Mouse (Mus musculus) MEL (cell line): Measurements from ENCODE around the gene Gfpt2. TPM values are rescaled to one million over a fixed set of nuclear protein-coding genes. Genes with fewer than 3 reads are reported as not detected.

Experiments used
- DNase-seq: peaks from one replicate; pipeline ENCODE4 v3.0.0; 2011; ENCODE audit warnings: low read depth, low spot score
- H3K27ac ChIP-seq: 2 replicates; pipeline ENCODE4 v1.5.1; 2012; ENCODE audit warnings: low read depth, mild to moderate bottlenecking, control low read depth, low read length, moderate library complexity; ENCODE audit not compliant: control insufficient read depth
- H3K27me3 ChIP-seq, 2 experiments: fragments of 150-350 bp in 1 of 2; sonication (generic) in 1 of 2; 2 replicates each; pipeline ENCODE4 v1.6.1; 2012; ENCODE audit warnings: low read length in 2 of 2, mild to moderate bottlenecking in 2 of 2, improper control_type of control experiment in 1 of 2, moderate library complexity in 1 of 2; ENCODE audit not compliant: insufficient read depth in 2 of 2, control insufficient read depth in 1 of 2
- H3K36me3 ChIP-seq, 2 experiments: 2 replicates each; pipeline ENCODE4 v1.6.1; 2012 to 2014; ENCODE audit warnings: low read length in 2 of 2, improper control_type of control experiment in 1 of 2, inconsistent platforms in 1 of 2, mild to moderate bottlenecking in 1 of 2; ENCODE audit not compliant: insufficient read depth in 2 of 2, control insufficient read depth in 1 of 2
- H3K4me1 ChIP-seq, 2 experiments: fragments of 150-350 bp in 1 of 2; sonication (generic) in 1 of 2; 2 replicates each; pipeline ENCODE4 v1.6.1; 2012; ENCODE audit warnings: low read length in 2 of 2, improper control_type of control experiment in 1 of 2, mild to moderate bottlenecking in 1 of 2; ENCODE audit not compliant: insufficient read depth in 2 of 2, control insufficient read depth in 1 of 2
- H3K4me3 ChIP-seq, 2 experiments: fragments of 150-350 bp in 1 of 2; sonication (generic) in 1 of 2; 2 replicates each; pipeline ENCODE4 v1.5.1; 2012; ENCODE audit warnings: low read depth in 2 of 2, low read length in 2 of 2, mild to moderate bottlenecking in 2 of 2, moderate library complexity in 2 of 2, control low read depth in 1 of 2, improper control_type of control experiment in 1 of 2; ENCODE audit not compliant: control insufficient read depth in 1 of 2, insufficient read depth in 1 of 2
- H3K79me2 ChIP-seq: 2 replicates; pipeline ENCODE4 v1.6.1; 2012; ENCODE audit warnings: mild to moderate bottlenecking, low read length, moderate library complexity; ENCODE audit not compliant: control insufficient read depth, poor library complexity, insufficient read depth
- H3K9ac ChIP-seq: 2 replicates; pipeline ENCODE4 v1.6.1; 2012; ENCODE audit warnings: low read depth, mild to moderate bottlenecking, control low read depth, low read length, moderate library complexity; ENCODE audit not compliant: control insufficient read depth, poor library complexity, severe bottlenecking
- H3K9me3 ChIP-seq: fragments of 150-350 bp; sonication (generic); replicated peaks from 2 replicates; pipeline ENCODE4 v1.6.1; 2012; ENCODE audit warnings: mild to moderate bottlenecking, low read length, improper control_type of control experiment, moderate library complexity; ENCODE audit not compliant: insufficient read depth
- BHLHE40 ChIP-seq: IDR thresholded peaks from 2 replicates; pipeline ENCODE4 v1.6.1; 2012; ENCODE audit warnings: low read depth, mild to moderate bottlenecking, inconsistent platforms, low read length, improper control_type of control experiment, borderline replicate concordance
- CHD1 ChIP-seq: IDR thresholded peaks from 2 replicates; pipeline ENCODE4 v1.6.1; 2012; ENCODE audit warnings: low read depth, mild to moderate bottlenecking, inconsistent platforms, low read length, improper control_type of control experiment
- CHD2 ChIP-seq: IDR thresholded peaks from 2 replicates; pipeline ENCODE4 v1.6.1; 2011; ENCODE audit warnings: low read length, improper control_type of control experiment
- E2F4 ChIP-seq: IDR thresholded peaks from 2 replicates; pipeline ENCODE4 v1.6.1; 2011; ENCODE audit warnings: low read depth, low read length, improper control_type of control experiment, borderline replicate concordance
- ELF1 ChIP-seq: IDR thresholded peaks from 2 replicates; pipeline ENCODE4 v1.6.1; 2014; ENCODE audit warnings: low read depth, mild to moderate bottlenecking, inconsistent platforms, low read length, improper control_type of control experiment, moderate library complexity
- EP300 ChIP-seq, 2 experiments: IDR thresholded peaks; 2 replicates each; pipeline ENCODE4 v1.6.1; 2011; ENCODE audit warnings: improper control_type of control experiment in 2 of 2, low read length in 2 of 2, low read depth in 1 of 2, mild to moderate bottlenecking in 1 of 2
- ETS1 ChIP-seq: IDR thresholded peaks from 2 replicates; pipeline ENCODE4 v1.6.1; 2012; ENCODE audit warnings: low read depth, mild to moderate bottlenecking, inconsistent platforms, low read length, improper control_type of control experiment, moderate library complexity
- GABPA ChIP-seq: IDR thresholded peaks from 2 replicates; pipeline ENCODE4 v1.6.1; 2012; ENCODE audit warnings: low read depth, mild to moderate bottlenecking, inconsistent platforms, low read length, improper control_type of control experiment, moderate library complexity
- GATA1 ChIP-seq: IDR thresholded peaks from 2 replicates; pipeline ENCODE4 v1.6.1; 2011; ENCODE audit warnings: low read depth, low read length, improper control_type of control experiment
- HCFC1 ChIP-seq: IDR thresholded peaks from 2 replicates; pipeline ENCODE4 v1.6.1; 2012; ENCODE audit warnings: low read depth, mild to moderate bottlenecking, inconsistent platforms, low read length, improper control_type of control experiment, moderate library complexity
- JUND ChIP-seq: IDR thresholded peaks from 2 replicates; pipeline ENCODE4 v1.6.1; 2011; ENCODE audit warnings: low read depth, mild to moderate bottlenecking, improper control_type of control experiment, low read length
- KAT2A ChIP-seq: conservative IDR thresholded peaks from 2 replicates; pipeline ENCODE4 v1.6.1; 2012; ENCODE audit warnings: low read depth, low read length, improper control_type of control experiment, inconsistent platforms
- MAFK ChIP-seq: IDR thresholded peaks from 2 replicates; pipeline ENCODE4 v1.6.1; 2011; ENCODE audit warnings: low read depth, mild to moderate bottlenecking, low read length, improper control_type of control experiment, borderline replicate concordance
- MAX ChIP-seq: IDR thresholded peaks from 2 replicates; pipeline ENCODE4 v1.6.1; 2011; ENCODE audit warnings: low read length, improper control_type of control experiment
- MAZ ChIP-seq: IDR thresholded peaks from 2 replicates; pipeline ENCODE4 v1.6.1; 2012; ENCODE audit warnings: low read depth, mild to moderate bottlenecking, inconsistent platforms, low read length, improper control_type of control experiment
- MEF2A ChIP-seq: IDR thresholded peaks from 2 replicates; pipeline ENCODE4 v1.6.1; 2014; ENCODE audit warnings: low read depth, mild to moderate bottlenecking, inconsistent platforms, low read length, improper control_type of control experiment; ENCODE audit not compliant: poor library complexity, insufficient replicate concordance, severe bottlenecking; ENCODE audit errors: extremely low read depth
- MXI1 ChIP-seq: IDR thresholded peaks from 2 replicates; pipeline ENCODE4 v1.6.1; 2011; ENCODE audit warnings: mild to moderate bottlenecking, low read depth, low read length, improper control_type of control experiment
- MYB ChIP-seq: IDR thresholded peaks from 2 replicates; pipeline ENCODE4 v1.6.1; 2011; ENCODE audit warnings: mild to moderate bottlenecking, low read depth, low read length, improper control_type of control experiment
- NRF1 ChIP-seq: IDR thresholded peaks from 2 replicates; pipeline ENCODE4 v1.6.1; 2014; ENCODE audit warnings: low read depth, mild to moderate bottlenecking, inconsistent platforms, low read length, improper control_type of control experiment, moderate library complexity; ENCODE audit not compliant: poor library complexity, insufficient read depth, severe bottlenecking
- POLR2A ChIP-seq, 2 experiments: IDR thresholded peaks; 2 replicates each; pipeline ENCODE4 v1.6.1; 2011 to 2012; ENCODE audit warnings: low read length in 2 of 2, mild to moderate bottlenecking in 2 of 2, control low read depth in 1 of 2, improper control_type of control experiment in 1 of 2, low read depth in 1 of 2, moderate library complexity in 1 of 2; ENCODE audit not compliant: control insufficient read depth in 1 of 2, insufficient read depth in 1 of 2, poor library complexity in 1 of 2
- POLR2AphosphoS2 ChIP-seq: IDR thresholded peaks from 2 replicates; pipeline ENCODE4 v1.6.1; 2011; ENCODE audit warnings: low read length, improper control_type of control experiment
- POLR2AphosphoS5 ChIP-seq: IDR thresholded peaks from 2 replicates; pipeline ENCODE4 v1.6.1; 2012; ENCODE audit warnings: low read depth, borderline replicate concordance, mild to moderate bottlenecking, inconsistent platforms, low read length, moderate library complexity, mixed read lengths
- RAD21 ChIP-seq: IDR thresholded peaks from 2 replicates; pipeline ENCODE4 v1.6.1; 2011; ENCODE audit warnings: mild to moderate bottlenecking, low read depth, low read length, improper control_type of control experiment
- RCOR1 ChIP-seq: IDR thresholded peaks from 2 replicates; pipeline ENCODE4 v1.6.1; 2012; ENCODE audit warnings: low read depth, mild to moderate bottlenecking, inconsistent platforms, low read length, improper control_type of control experiment
- SMC3 ChIP-seq: IDR thresholded peaks from 2 replicates; pipeline ENCODE4 v1.6.1; 2011; ENCODE audit warnings: low read depth, low read length, improper control_type of control experiment
- TAL1 ChIP-seq: IDR thresholded peaks from 2 replicates; pipeline ENCODE4 v1.6.1; 2012; ENCODE audit warnings: mild to moderate bottlenecking, inconsistent platforms, low read length, moderate library complexity, mixed read lengths
- TBP ChIP-seq: IDR thresholded peaks from 2 replicates; pipeline ENCODE4 v1.8.0; 2011; ENCODE audit warnings: low read depth, low read length, improper control_type of control experiment
- TCF12 ChIP-seq: IDR thresholded peaks from 2 replicates; pipeline ENCODE4 v1.6.1; 2014; ENCODE audit warnings: low read depth, mild to moderate bottlenecking, inconsistent platforms, low read length, improper control_type of control experiment, moderate library complexity
- UBTF ChIP-seq: IDR thresholded peaks from 2 replicates; pipeline ENCODE4 v1.6.1; 2012; ENCODE audit warnings: low read depth, mild to moderate bottlenecking, inconsistent platforms, low read length, improper control_type of control experiment, moderate library complexity, borderline replicate concordance; ENCODE audit not compliant: insufficient read depth
- USF1 ChIP-seq: IDR thresholded peaks from 2 replicates; pipeline ENCODE4 v1.6.1; 2014; ENCODE audit warnings: low read depth, mild to moderate bottlenecking, inconsistent platforms, low read length, improper control_type of control experiment, moderate library complexity
- USF2 ChIP-seq, 2 experiments: IDR thresholded peaks; 2 replicates each; pipeline ENCODE4 v1.6.1; 2011 to 2012; ENCODE audit warnings: improper control_type of control experiment in 2 of 2, low read length in 2 of 2, borderline replicate concordance in 1 of 2, inconsistent platforms in 1 of 2, low read depth in 1 of 2, mild to moderate bottlenecking in 1 of 2; ENCODE audit not compliant: insufficient read depth in 1 of 2
- ZC3H11A ChIP-seq: IDR thresholded peaks from 2 replicates; pipeline ENCODE4 v1.6.1; 2012; ENCODE audit warnings: low read depth, mild to moderate bottlenecking, inconsistent platforms, low read length, improper control_type of control experiment
- ZKSCAN1 ChIP-seq: IDR thresholded peaks from 2 replicates; pipeline ENCODE4 v1.6.1; 2012; ENCODE audit warnings: low read depth, mild to moderate bottlenecking, inconsistent platforms, low read length, improper control_type of control experiment, moderate library complexity
- ZMIZ1 ChIP-seq: IDR thresholded peaks from 2 replicates; pipeline ENCODE4 v1.6.1; 2012; ENCODE audit warnings: low read depth, mild to moderate bottlenecking, inconsistent platforms, low read length, improper control_type of control experiment, moderate library complexity
- ZNF384 ChIP-seq: IDR thresholded peaks from 2 replicates; pipeline ENCODE4 v1.6.1; 2012; ENCODE audit warnings: low read depth, mild to moderate bottlenecking, inconsistent platforms, low read length, improper control_type of control experiment
- polyA plus RNA-seq, 2 experiments: library from polyadenylated mRNA; stranded (reverse) in 1 of 2; unstranded in 1 of 2; fragments of >175 nt in 1 of 2; fragments of >200 nt in 1 of 2; gene quantifications; 2 replicates each; pipeline versions ENCODE4 v1.2.1 to v1.2.4; 2012; ENCODE audit warnings: low replicate concordance in 2 of 2, low read depth in 1 of 2; ENCODE audit not compliant: insufficient read length in 2 of 2, insufficient read depth in 1 of 2, missing spikeins in 1 of 2
- total RNA-seq: library from RNA; depleted of rRNA; stranded (reverse); fragments of 300-350 nt; gene quantifications from 2 replicates; pipeline ENCODE4 v1.2.3, GENCODE M21; 2012

The Gfpt2 gene
- total and polyA plus RNA-seq, 3 experiments, result 4.0 to 8.0 TPM; not detected in 1

DNA sequence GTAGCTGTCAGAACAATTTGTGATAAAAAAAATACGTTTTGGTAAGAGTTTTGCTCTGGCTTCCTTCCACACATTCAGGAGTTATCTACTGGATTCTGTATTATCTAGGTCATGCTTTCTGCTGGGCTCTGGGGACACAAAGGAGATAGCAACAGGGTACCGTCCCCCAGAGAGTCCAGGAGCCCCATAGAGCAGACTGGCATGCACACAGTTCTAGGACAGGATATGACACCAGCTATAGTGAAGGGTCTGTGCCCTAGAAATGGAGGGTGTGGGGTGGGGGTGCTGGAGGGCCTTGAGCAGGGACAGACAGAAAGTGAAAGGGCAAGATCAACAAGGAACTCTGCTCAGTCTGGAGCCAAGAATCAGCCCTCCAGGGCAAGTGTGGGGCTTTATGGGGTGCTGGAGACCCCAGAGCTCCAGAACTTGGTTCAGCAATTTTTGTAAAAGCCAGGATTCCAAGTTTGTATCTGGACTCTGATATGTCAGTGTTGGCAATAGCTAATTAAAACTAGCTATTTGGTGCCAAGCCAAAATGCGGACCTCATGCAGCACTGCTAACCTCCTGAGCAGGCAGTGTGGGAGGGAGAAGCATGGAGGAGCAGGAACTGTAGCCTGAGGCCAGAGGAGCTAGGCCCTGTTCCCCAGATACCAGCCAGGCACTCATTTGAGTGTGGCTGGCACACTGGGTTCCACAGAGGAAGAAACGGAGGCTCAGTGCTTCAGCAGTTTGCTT, 54.3 kb downstream of the Gfpt2 start:
- Histone ChIP-seq H3K79me2 (peaks cover 29% of the 10 kb centered on the region), H3K4me1 (peaks cover 7 to 17% of the 10 kb centered on the region in 2 experiments), H3K36me3 (peaks cover under 1 to 5% of the 10 kb centered on the region in 2 experiments; a peak in 3 of 4 replicates), H3K9ac (peak overlapping the region; percentile 64), H3K27me3 (no peaks in the 10 kb centered on the region), H3K4me3 (peak overlapping the region; percentile 49 to 93), H3K9me3 (no peaks in the 10 kb centered on the region), H3K27ac (peak overlapping the region; percentile 90)
- peak; percentile 80 for DNase-seq
- TF ChIP-seq TAL1 (0 out of 2 replicates have a peak, but pooled peaks have one; percentile 5), ELF1 (0 out of 2 replicates have a peak, but pooled peaks have one; percentile 2), CHD1 (no peak; the same call in 1 of the 2 replicates), GABPA (no peak), TCF12 (peak; percentile 90), NRF1 (no peak), RCOR1 (peak; percentile 60; the same call in 1 of the 2 replicates), ZNF384 (peak; percentile 82), E2F4 (no peak), MXI1 (peak; percentile 86), JUND (no peak), CHD2 (no peak), SMC3 (no peak), MYB (peak; percentile 79; the same call in 1 of the 2 replicates), KAT2A (no peak), EP300 (IDR thresholded peaks at IDR 0.05; ENCODE audit: low read depth in 1 of 2, low read length in 2 of 2) (peak; percentile 93 to 94), USF1 (no peak), ZMIZ1 (no peak), ETS1 (peak; percentile 85), TBP (peak; percentile 23; the same call in 1 of the 2 replicates), ZC3H11A (no peak), POLR2AphosphoS2 (peak; percentile 11; the same call in 1 of the 2 replicates), MAX (peak; percentile 68; the same call in 1 of the 2 replicates), POLR2A (IDR thresholded peaks at IDR 0.05; ENCODE audit: control insufficient read depth in 1 of 2, insufficient read depth in 1 of 2, low read depth in 1 of 2, low read length in 2 of 2, poor library complexity in 1 of 2) (peak in 1 of 2 experiments; percentile 55; a peak in 2 of 4 replicates), UBTF (0 out of 2 replicates have a peak, but pooled peaks have one; percentile 38), BHLHE40 (no peak), HCFC1 (peak; percentile 52; the same call in 1 of the 2 replicates), ZKSCAN1 (no peak), RAD21 (no peak), MAZ (no peak), POLR2AphosphoS5 (no peak), USF2 (IDR thresholded peaks at IDR 0.05; ENCODE audit: borderline replicate concordance in 1 of 2, insufficient read depth in 1 of 2, low read depth in 1 of 2, low read length in 2 of 2) (no peak), MEF2A (0 out of 2 replicates have a peak, but pooled peaks have one; percentile 13), MAFK (no peak), GATA1 (peak; percentile 95)
